Mouse (Mus musculus): Measurements from ENCODE around the gene Olfr1370.

- no peak for TF ChIP-seq CTCF (conservative IDR thresholded peaks at IDR 0.05; ENCODE audit: insufficient read depth, insufficient read length, low read depth, low read length)
- no peak for TF ChIP-seq POLR2A (IDR thresholded peaks at IDR 0.05; ENCODE audit: low read depth, low read length)
These were observed 34.1 kb downstream of the Olfr1370 start for GRCm38 (mm10) chr13:21040589-21041199.
